Mouse (Mus musculus): ENCODE results near the gene Nxph3. TPM values are rescaled to one million over a fixed set of nuclear protein-coding genes. Genes with fewer than 3 reads are reported as not detected.
"Not testable (repeated sequence)": the region's sequence is repeated elsewhere in the genome, so short reads cannot be mapped to it uniquely, and the experiment has no call there.

Nxph3 gene
- polyA plus RNA-seq, 1 experiment from 2014 or later, result 0.75 TPM

- Histone ChIP-seq H3K27ac (no peak overlapping the region), H3K4me2 (ENCODE audit: low read length) (no peak overlapping the region), H3K27me3 (ENCODE audit: insufficient read depth, low read length) (peaks cover 3% of the 10 kb centered on the region; the same call in 1 of the 2 replicates), H3K36me3 (ENCODE audit: insufficient read depth, low read length) (no peaks in the 10 kb centered on the region), H3K4me3 (replicated peaks; ENCODE audit: low read depth, low read length) (no peak overlapping the region), H3K9ac (ENCODE audit: low read depth, low read length) (no peak overlapping the region), H3K4me1 (replicated peaks; ENCODE audit: insufficient read depth, low read length) (0 out of 2 replicates have a peak, but pooled peaks cover 9% of the 10 kb centered on the region), H3K9me3 (replicated peaks; ENCODE audit: low read length) (no peaks in the 10 kb centered on the region)
- no peak for TF ChIP-seq CTCF (IDR thresholded peaks at IDR 0.05; ENCODE audit: low read depth)
- no peak for DNase-seq (ENCODE audit: low spot score)
- no peak for ATAC-seq (replicated peaks; ENCODE audit: low FRiP score, low read depth)
- WGBS, result 78% methylated on average over 5 of the region's 5 CpGs
Measured at GRCm38 (mm10) chr11:95507785-95508184, 6.6 kb downstream of the Nxph3 start.

DNA sequence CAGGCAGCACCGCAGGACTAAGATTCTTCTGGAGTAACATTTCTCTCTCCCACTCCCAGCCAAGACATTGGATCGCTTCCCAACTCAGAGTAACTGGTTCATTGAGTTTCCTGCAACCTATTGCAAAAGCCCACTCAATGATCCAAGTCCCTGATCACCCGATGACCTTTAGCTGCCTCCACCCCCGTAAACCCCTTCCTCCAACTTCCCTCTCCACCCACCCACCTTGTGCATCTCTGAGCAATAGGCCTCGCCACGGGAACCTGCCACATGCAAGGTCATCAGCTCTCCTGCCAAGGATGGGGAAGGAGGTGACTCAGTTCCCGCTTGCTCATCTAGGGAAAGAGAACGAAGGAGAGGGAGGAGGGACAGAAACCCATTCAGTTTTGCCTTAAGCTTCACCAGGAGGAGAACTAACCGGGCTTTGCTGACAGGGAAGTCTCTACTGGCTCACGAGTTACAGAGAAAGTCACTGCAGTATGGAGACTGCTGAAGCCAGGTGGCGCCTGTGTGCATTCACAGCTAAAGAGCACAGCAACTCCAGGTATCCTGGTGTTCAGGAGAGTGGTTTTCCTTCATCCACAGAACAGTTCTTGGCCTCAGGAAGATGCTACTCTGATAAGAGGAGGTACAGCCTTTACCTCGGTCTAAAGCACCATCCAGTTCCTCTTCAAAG is 7.2 kb downstream of the Nxph3 start:
- no peaks in the 10 kb centered on the region for H3K27me3 ChIP-seq (ENCODE audit: insufficient read depth, low read length)

GRCm38 (mm10) chr11:95504271-95504731 is 10.1 kb downstream of the Nxph3 start:
- 46% methylated on average over 6 of the region's 6 CpGs for WGBS
- Histone ChIP-seq H3K4me1 (replicated peaks; ENCODE audit: insufficient read depth, low read length) (0 out of 2 replicates have a peak, but pooled peaks cover 9% of the 10 kb centered on the region), H3K4me2 (ENCODE audit: low read length) (no peak overlapping the region), H3K9me3 (replicated peaks; ENCODE audit: low read length) (no peaks in the 10 kb centered on the region), H3K9ac (ENCODE audit: low read depth, low read length) (no peak overlapping the region), H3K4me3 (replicated peaks; ENCODE audit: low read depth, low read length) (no peak overlapping the region), H3K27ac (no peak overlapping the region), H3K27me3 (ENCODE audit: insufficient read depth, low read length) (no peaks in the 10 kb centered on the region), H3K36me3 (ENCODE audit: insufficient read depth, low read length) (no peaks in the 10 kb centered on the region)
- no peak for ATAC-seq (replicated peaks; ENCODE audit: low FRiP score, low read depth)
- DNase-seq (ENCODE audit: low spot score), result peak; percentile 39
- TF ChIP-seq CTCF (IDR thresholded peaks at IDR 0.05; ENCODE audit: low read depth), result no peak; the same call in 1 of the 2 replicates

More for the DNA sequence above, 7.2 kb downstream of the Nxph3 start:
- H3K4me1 ChIP-seq (replicated peaks; ENCODE audit: insufficient read depth, low read length), result 0 out of 2 replicates have a peak, but pooled peaks cover 9% of the 10 kb centered on the region
- no peak overlapping the region for H3K4me3 ChIP-seq (replicated peaks; ENCODE audit: low read depth, low read length)
- WGBS, result 25% methylated on average over 12 of the region's 12 CpGs
- H3K27ac ChIP-seq, result no peak overlapping the region
- no peaks in the 10 kb centered on the region for H3K36me3 ChIP-seq (ENCODE audit: insufficient read depth, low read length)
- DNase-seq (ENCODE audit: low spot score), result peak; percentile 45
- TF ChIP-seq CTCF (IDR thresholded peaks at IDR 0.05; ENCODE audit: low read depth), result peak; percentile 64
- H3K9me3 ChIP-seq (replicated peaks; ENCODE audit: low read length), result no peaks in the 10 kb centered on the region
- no peak overlapping the region for H3K9ac ChIP-seq (ENCODE audit: low read depth, low read length)
- ATAC-seq (replicated peaks; ENCODE audit: low FRiP score, low read depth), result no peak
- no peak overlapping the region for H3K4me2 ChIP-seq (ENCODE audit: low read length)

DNA sequence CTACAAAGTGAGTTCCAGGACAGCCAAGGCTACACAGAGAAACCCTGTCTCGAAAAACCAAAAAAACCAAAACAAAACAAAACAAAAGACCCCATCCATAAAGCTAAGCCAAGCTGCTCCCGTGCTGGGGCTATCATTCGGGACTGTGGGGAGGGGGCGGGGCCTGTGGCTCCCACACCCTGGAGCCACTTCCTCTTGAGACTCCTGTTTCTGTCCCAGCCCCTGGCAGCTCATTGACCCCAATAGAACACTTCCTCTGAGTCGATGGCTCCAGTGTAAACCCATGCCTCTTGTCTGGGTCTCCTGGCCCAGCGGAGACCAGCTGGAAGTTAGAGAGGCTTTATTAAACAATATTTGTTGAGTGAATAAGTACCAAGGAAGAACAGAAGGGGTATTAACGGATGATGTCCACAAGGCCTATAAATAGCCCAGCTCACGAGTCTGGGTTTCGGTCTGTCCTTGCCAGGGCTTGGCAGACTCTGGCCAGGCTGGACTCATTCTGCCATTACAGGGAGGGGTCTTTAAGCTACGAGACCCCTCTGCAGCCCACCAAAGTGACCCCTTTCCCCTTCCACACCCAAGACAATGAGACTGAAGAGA is 10.7 kb downstream of the Nxph3 start:
- H3K9me3 ChIP-seq (replicated peaks; ENCODE audit: low read length), result no peaks in the 10 kb centered on the region
- DNase-seq (ENCODE audit: low spot score), result no peak
- H3K4me1 ChIP-seq (replicated peaks; ENCODE audit: insufficient read depth, low read length), result 0 out of 2 replicates have a peak, but pooled peaks cover 9% of the 10 kb centered on the region
- no peak overlapping the region for H3K4me3 ChIP-seq (replicated peaks; ENCODE audit: low read depth, low read length)
- no peak overlapping the region for H3K27ac ChIP-seq
- H3K36me3 ChIP-seq (ENCODE audit: insufficient read depth, low read length), result no peaks in the 10 kb centered on the region
- ATAC-seq (replicated peaks; ENCODE audit: low FRiP score, low read depth), result no peak
- no peak overlapping the region for H3K4me2 ChIP-seq (ENCODE audit: low read length)
- H3K27me3 ChIP-seq (ENCODE audit: insufficient read depth, low read length), result no peaks in the 10 kb centered on the region
- 45% methylated on average over 10 of the region's 10 CpGs for WGBS
- no peak for TF ChIP-seq CTCF (IDR thresholded peaks at IDR 0.05; ENCODE audit: low read depth)
- H3K9ac ChIP-seq (ENCODE audit: low read depth, low read length), result no peak overlapping the region

DNA sequence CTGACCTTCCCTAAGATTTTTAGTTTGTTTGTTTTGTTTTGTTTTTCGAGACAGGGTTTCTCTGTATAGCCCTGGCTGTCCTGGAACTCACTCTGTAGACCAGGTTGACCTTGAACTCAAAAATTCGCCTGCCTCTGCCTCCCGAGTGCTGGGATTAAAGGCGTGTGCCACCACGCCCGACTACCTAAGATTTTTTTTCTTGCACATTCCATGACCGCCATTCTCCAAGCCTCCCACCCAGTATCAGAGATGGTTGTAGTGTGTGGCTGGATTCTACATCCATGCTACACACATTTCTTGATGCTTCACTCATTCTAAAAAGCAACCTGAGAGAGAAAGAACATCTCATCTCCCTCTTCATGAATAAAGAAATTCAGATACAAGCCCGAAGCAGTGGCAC is 12.5 kb downstream of the Nxph3 start:
- not testable (repeated sequence) for H3K36me3 ChIP-seq (ENCODE audit: insufficient read depth, low read length); ATAC-seq (replicated peaks; ENCODE audit: low FRiP score, low read depth); H3K9me3 ChIP-seq (replicated peaks; ENCODE audit: low read length); H3K4me2 ChIP-seq (ENCODE audit: low read length); H3K27ac ChIP-seq; H3K4me3 ChIP-seq (replicated peaks; ENCODE audit: low read depth, low read length); H3K27me3 ChIP-seq (ENCODE audit: insufficient read depth, low read length); H3K9ac ChIP-seq (ENCODE audit: low read depth, low read length); H3K4me1 ChIP-seq (replicated peaks; ENCODE audit: insufficient read depth, low read length); DNase-seq (ENCODE audit: low spot score)
- WGBS, result 79% methylated on average over 8 of the region's 8 CpGs

DNA sequence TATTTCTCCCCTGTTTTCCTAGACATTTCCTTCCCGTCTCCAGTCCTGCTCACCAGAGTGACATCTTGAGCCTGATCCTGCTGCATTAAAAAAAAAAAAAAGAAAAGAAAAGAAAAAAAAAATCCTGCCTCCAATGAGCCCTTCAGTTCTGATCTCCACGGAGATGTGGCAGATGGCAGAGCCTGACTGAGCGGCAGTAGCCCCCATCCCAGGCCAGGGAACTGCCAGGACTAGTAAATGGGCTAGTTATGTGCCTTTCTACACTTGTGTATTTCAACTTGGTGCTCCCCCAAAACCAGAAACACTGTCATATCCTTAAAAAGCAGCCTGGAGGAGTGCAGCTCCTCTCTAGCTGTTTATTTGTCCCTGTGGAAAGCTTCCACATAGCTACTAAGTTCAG is 13.5 kb downstream of the Nxph3 start:
- Histone ChIP-seq H3K4me1 (replicated peaks; ENCODE audit: insufficient read depth, low read length) (0 out of 2 replicates have a peak, but pooled peaks cover 9% of the 10 kb centered on the region), H3K27ac (no peak overlapping the region), H3K9ac (ENCODE audit: low read depth, low read length) (no peak overlapping the region), H3K9me3 (replicated peaks; ENCODE audit: low read length) (no peaks in the 10 kb centered on the region), H3K27me3 (ENCODE audit: insufficient read depth, low read length) (no peaks in the 10 kb centered on the region), H3K4me3 (replicated peaks; ENCODE audit: low read depth, low read length) (no peak overlapping the region), H3K36me3 (ENCODE audit: insufficient read depth, low read length) (0 out of 2 replicates have a peak, but pooled peaks cover 5% of the 10 kb centered on the region), H3K4me2 (ENCODE audit: low read length) (no peak overlapping the region)
- 32% methylated on average over 3 of the region's 3 CpGs for WGBS
- DNase-seq (ENCODE audit: low spot score) (no peak), ATAC-seq (replicated peaks; ENCODE audit: low FRiP score, low read depth) (no peak)
- TF ChIP-seq CTCF (IDR thresholded peaks at IDR 0.05; ENCODE audit: low read depth), result no peak

All from kidney, postnatal 0 days (tissue).